Mouse (Mus musculus) lung, postnatal 0 days (tissue): Measurements from ENCODE around the gene Iqce.

ENCODE experiments used
- CTCF ChIP-seq: IDR thresholded peaks from 2 replicates; pipeline ENCODE4 v1.5.1; 2016; ENCODE audit warnings: antibody characterized with exemption, mild to moderate bottlenecking
- EP300 ChIP-seq: IDR thresholded peaks from 2 replicates; pipeline ENCODE4 v1.6.1; 2016; ENCODE audit warnings: antibody characterized with exemption, mild to moderate bottlenecking, control low read depth

DNA sequence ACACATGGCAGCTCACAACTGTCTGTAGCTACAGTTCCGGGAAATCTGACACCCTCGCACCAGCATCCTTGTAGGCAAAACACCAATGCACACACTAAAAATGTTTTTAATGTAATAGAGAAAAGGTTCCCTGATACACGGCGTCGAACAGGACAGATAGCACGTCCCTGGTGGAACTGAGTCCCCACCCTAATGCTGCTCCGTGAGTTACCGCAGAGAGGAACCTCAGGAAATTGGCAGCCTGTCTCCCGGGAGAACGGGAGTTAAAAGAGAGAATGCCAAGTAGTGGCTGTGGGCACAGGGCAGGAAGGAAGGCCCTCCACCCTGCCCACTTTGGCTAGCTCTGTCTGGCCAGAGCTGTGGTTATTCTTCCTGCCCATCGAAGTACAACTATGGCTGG lies 50.9 kb downstream of the Iqce start:
- no peak for TF ChIP-seq CTCF
- peak; percentile 10; the same call in 1 of the 2 replicates for TF ChIP-seq EP300
